Mouse (Mus musculus): ENCODE results near the gene Arl6ip4. TPM values are rescaled to one million over a fixed set of nuclear protein-coding genes. Genes with fewer than 3 reads are reported as not detected.

Gene Arl6ip4
- total and polyA plus RNA-seq, 3 experiments: 57.8 to 128 TPM; not detected in 1

GRCm38 (mm10) chr5:124159453-124159852, 43.6 kb downstream of the Arl6ip4 start:
- Histone ChIP-seq H3K36me3 (ENCODE audit: control insufficient read depth in 1 of 2, insufficient read depth in 2 of 2, low read length in 2 of 2) (no peaks in the 10 kb centered on the region), H3K27ac (ENCODE audit: control insufficient read depth, low read depth, low read length) (no peak overlapping the region), H3K9ac (ENCODE audit: control insufficient read depth, low read depth, low read length, poor library complexity, severe bottlenecking) (no peak overlapping the region), H3K79me2 (ENCODE audit: control insufficient read depth, insufficient read depth, low read length, poor library complexity) (no peaks in the 10 kb centered on the region), H3K9me3 (replicated peaks; ENCODE audit: insufficient read depth, low read length) (no peaks in the 10 kb centered on the region), H3K4me3 (ENCODE audit: control insufficient read depth in 1 of 2, insufficient read depth in 1 of 2, low read depth in 2 of 2, low read length in 2 of 2) (no peak overlapping the region), H3K4me1 (ENCODE audit: control insufficient read depth in 1 of 2, insufficient read depth in 2 of 2, low read length in 2 of 2) (no peaks in the 10 kb centered on the region), H3K27me3 (ENCODE audit: control insufficient read depth in 1 of 2, insufficient read depth in 2 of 2, low read length in 2 of 2) (no peaks in the 10 kb centered on the region)
- TF ChIP-seq TBP (IDR thresholded peaks at IDR 0.05; ENCODE audit: low read depth, low read length) (no peak), NRF1 (IDR thresholded peaks at IDR 0.05; ENCODE audit: insufficient read depth, low read depth, low read length, poor library complexity, severe bottlenecking) (no peak), UBTF (IDR thresholded peaks at IDR 0.05; ENCODE audit: borderline replicate concordance, insufficient read depth, low read depth, low read length) (no peak), MAX (IDR thresholded peaks at IDR 0.05; ENCODE audit: low read length) (no peak), CTCF (IDR thresholded peaks at IDR 0.05 in 2 of 3, conservative IDR thresholded peaks at IDR 0.05 in 1 of 3; ENCODE audit: control insufficient read depth in 1 of 3, insufficient read depth in 1 of 3, low read depth in 2 of 3, low read length in 3 of 3, poor library complexity in 1 of 3, severe bottlenecking in 1 of 3) (no peak), ELF1 (IDR thresholded peaks at IDR 0.05; ENCODE audit: low read depth, low read length) (no peak), POLR2AphosphoS2 (IDR thresholded peaks at IDR 0.05; ENCODE audit: low read length) (no peak), USF2 (IDR thresholded peaks at IDR 0.05; ENCODE audit: borderline replicate concordance in 1 of 2, insufficient read depth in 1 of 2, low read depth in 1 of 2, low read length in 2 of 2) (no peak), GATA1 (IDR thresholded peaks at IDR 0.05; ENCODE audit: low read depth, low read length) (no peak), MXI1 (IDR thresholded peaks at IDR 0.05; ENCODE audit: low read depth, low read length) (no peak)
- DNase-seq (ENCODE audit: low read depth, low spot score): no peak

GRCm38 (mm10) chr5:124161831-124162230, 45.9 kb downstream of the Arl6ip4 start:
- TF ChIP-seq SIN3A (IDR thresholded peaks at IDR 0.05; ENCODE audit: low read length) (no peak), TBP (IDR thresholded peaks at IDR 0.05; ENCODE audit: low read depth, low read length) (no peak), E2F4 (IDR thresholded peaks at IDR 0.05; ENCODE audit: borderline replicate concordance, low read depth, low read length) (no peak), NELFE (IDR thresholded peaks at IDR 0.05; ENCODE audit: low read depth, low read length) (no peak), JUND (IDR thresholded peaks at IDR 0.05; ENCODE audit: low read depth, low read length) (no peak), POLR2AphosphoS5 (IDR thresholded peaks at IDR 0.05; ENCODE audit: borderline replicate concordance, low read depth, low read length) (no peak), CHD1 (IDR thresholded peaks at IDR 0.05; ENCODE audit: low read depth, low read length) (no peak), MAX (IDR thresholded peaks at IDR 0.05; ENCODE audit: low read length) (no peak), UBTF (IDR thresholded peaks at IDR 0.05; ENCODE audit: borderline replicate concordance, insufficient read depth, low read depth, low read length) (no peak), NRF1 (IDR thresholded peaks at IDR 0.05; ENCODE audit: insufficient read depth, low read depth, low read length, poor library complexity, severe bottlenecking) (no peak), GABPA (IDR thresholded peaks at IDR 0.05; ENCODE audit: low read depth, low read length) (no peak), CTCF (IDR thresholded peaks at IDR 0.05 in 2 of 3, conservative IDR thresholded peaks at IDR 0.05 in 1 of 3; ENCODE audit: control insufficient read depth in 1 of 3, insufficient read depth in 1 of 3, low read depth in 2 of 3, low read length in 3 of 3, poor library complexity in 1 of 3, severe bottlenecking in 1 of 3) (no peak), POLR2AphosphoS2 (IDR thresholded peaks at IDR 0.05; ENCODE audit: low read length) (no peak)
- H3K79me2 ChIP-seq (ENCODE audit: control insufficient read depth, insufficient read depth, low read length, poor library complexity): no peaks in the 10 kb centered on the region
- no peaks in the 10 kb centered on the region for H3K9me3 ChIP-seq (replicated peaks; ENCODE audit: insufficient read depth, low read length)
- H3K4me3 ChIP-seq (ENCODE audit: control insufficient read depth in 1 of 2, insufficient read depth in 1 of 2, low read depth in 2 of 2, low read length in 2 of 2): no peak overlapping the region
- no peaks in the 10 kb centered on the region for H3K36me3 ChIP-seq (ENCODE audit: control insufficient read depth in 1 of 2, insufficient read depth in 2 of 2, low read length in 2 of 2)
- DNase-seq (ENCODE audit: low read depth, low spot score): no peak
- no peaks in the 10 kb centered on the region for H3K27me3 ChIP-seq (ENCODE audit: control insufficient read depth in 1 of 2, insufficient read depth in 2 of 2, low read length in 2 of 2)
- H3K27ac ChIP-seq (ENCODE audit: control insufficient read depth, low read depth, low read length): no peak overlapping the region
- H3K4me1 ChIP-seq (ENCODE audit: control insufficient read depth in 1 of 2, insufficient read depth in 2 of 2, low read length in 2 of 2): no peaks in the 10 kb centered on the region
- no peak overlapping the region for H3K9ac ChIP-seq (ENCODE audit: control insufficient read depth, low read depth, low read length, poor library complexity, severe bottlenecking)

Data from MEL (cell line).